Mouse (Mus musculus) hindbrain, embryonic 12.5 days (tissue): ENCODE data around the gene Rasal3. TPM values are rescaled to one million over a fixed set of nuclear protein-coding genes. Genes with fewer than 3 reads are reported as not detected.

Source experiments
- ATAC-seq: fragments of 200-750 bp; cut with Nextera tagmentation; 2 replicates; pipeline ENCODE4 v1.8.0; 2017; ENCODE audit warnings: moderate TSS enrichment; ENCODE audit not compliant: low FRiP score
- H3K27ac ChIP-seq: fragments of 300-500 bp; sonication (generic); 2 replicates; pipeline ENCODE4 v1.5.1; 2016; ENCODE audit warnings: mild to moderate bottlenecking
- H3K27me3 ChIP-seq: fragments of 300-500 bp; sonication (generic); 2 replicates; pipeline ENCODE4 v1.6.1; 2016; ENCODE audit warnings: mild to moderate bottlenecking
- H3K36me3 ChIP-seq: fragments of 300-500 bp; sonication (generic); 2 replicates; pipeline ENCODE4 v1.6.1; 2016; ENCODE audit warnings: mild to moderate bottlenecking
- H3K4me1 ChIP-seq: fragments of 300-500 bp; sonication (generic); 2 replicates; pipeline ENCODE4 v1.6.1; 2016
- H3K4me2 ChIP-seq: fragments of 300-500 bp; sonication (generic); replicated peaks from 2 replicates; pipeline ENCODE4 v1.6.1; 2016; ENCODE audit warnings: mild to moderate bottlenecking
- H3K4me3 ChIP-seq: fragments of 300-500 bp; sonication (generic); 2 replicates; pipeline ENCODE4 v1.5.1; 2016; ENCODE audit warnings: mild to moderate bottlenecking
- H3K9ac ChIP-seq: fragments of 300-500 bp; sonication (generic); 2 replicates; pipeline ENCODE4 v1.6.1; 2016; ENCODE audit warnings: mild to moderate bottlenecking, moderate library complexity
- H3K9me3 ChIP-seq: fragments of 300-500 bp; sonication (generic); replicated peaks from 2 replicates; pipeline ENCODE4 v1.6.1; 2016; ENCODE audit warnings: mild to moderate bottlenecking
- WGBS: fragments of 180-500 bp; shearing (Covaris S2); methylation state at CpG from one replicate; pipeline ENCODE4 v1.1.7; 2016; 5-methylcytosine and 5-hydroxymethylcytosine counted together
- polyA plus RNA-seq: library from polyadenylated mRNA; unstranded; fragments of >200 nt; fragmentation: Nextera tagmentation; extraction: Ambion mirVana; gene quantifications from 2 replicates; pipeline ENCODE4 v1.2.1, GENCODE M21; 2016

The Rasal3 gene
- 0.39 and 0.72 TPM in 2 replicates for polyA plus RNA-seq

DNA sequence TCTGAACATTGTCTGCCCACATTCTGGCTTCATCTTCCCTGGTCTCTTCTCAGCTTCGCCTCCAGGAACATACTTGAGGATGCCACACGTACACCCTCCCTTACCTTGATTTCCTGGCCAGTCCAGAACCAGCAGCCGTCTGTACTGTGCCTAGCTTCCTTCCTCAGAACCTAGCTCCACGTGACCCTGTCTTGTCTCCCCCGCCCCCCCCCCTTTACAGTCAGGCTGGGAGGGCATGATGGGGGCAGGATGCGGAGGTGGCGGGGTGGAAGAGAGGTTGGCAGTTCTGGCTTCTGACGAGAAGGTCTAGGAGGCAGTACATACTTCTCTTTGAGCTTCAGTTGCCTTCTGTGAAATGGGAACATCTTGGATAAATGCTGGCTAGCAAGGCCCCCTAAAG is at the start of gene Rasal3:
Rasal3 (minus strand) TSS at position 167 of the 400 bp plus-strand sequence.
- Histone ChIP-seq H3K36me3 (no peaks in the 10 kb centered on the region), H3K4me2 (no peak within 1 kb of the TSS), H3K4me1 (no peaks in the 10 kb centered on the region), H3K27ac (no peak within 1 kb of the TSS), H3K9me3 (no peaks in the 10 kb centered on the region), H3K9ac (no peak within 1 kb of the TSS), H3K27me3 (peaks cover 14% of the 10 kb centered on the region), H3K4me3 (no peak within 1 kb of the TSS)
- ATAC-seq = no peak
- whole genome bisulfite sequencing = 83% methylated on average over 8 of the region's 8 CpGs

DNA sequence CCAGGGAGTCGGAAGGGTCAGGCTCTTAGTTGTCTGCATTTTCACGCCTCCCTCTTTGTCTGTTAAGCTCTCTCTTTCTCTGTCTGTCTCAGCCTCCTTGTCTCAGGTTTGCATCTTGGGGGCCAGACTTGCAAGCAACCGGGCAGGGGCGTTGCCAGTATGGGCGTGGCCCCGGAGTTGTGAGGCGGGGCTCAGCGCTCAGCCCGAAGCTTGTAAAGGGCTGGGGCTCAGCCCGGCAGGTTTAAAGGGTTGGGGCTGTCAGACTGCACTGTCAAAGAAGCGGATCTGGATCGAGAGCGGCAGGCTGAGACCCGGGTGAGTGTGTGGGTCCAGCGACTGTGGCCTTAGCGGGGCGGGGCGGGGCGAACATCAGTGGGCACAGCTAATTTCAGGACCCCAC is 49.1 kb upstream of the Rasal3 start, which contains the start of gene Cyp4f39:
Cyp4f39 (plus strand) TSS at position 242 of the 400 bp plus-strand sequence.
- no peak for ATAC-seq
- H3K27me3 ChIP-seq = peaks cover 15% of the 10 kb centered on the region
- no peaks in the 10 kb centered on the region for H3K9me3 ChIP-seq
- H3K9ac ChIP-seq = peak within 1 kb of the TSS; percentile 50; the same call in 1 of the 2 replicates
- H3K4me3 ChIP-seq = peak within 1 kb of the TSS; percentile 29
- 3% methylated on average over 19 of the region's 19 CpGs for WGBS
- H3K27ac ChIP-seq = no peak within 1 kb of the TSS
- H3K36me3 ChIP-seq = no peaks in the 10 kb centered on the region
- peak within 1 kb of the TSS; percentile 66 for H3K4me2 ChIP-seq
- peaks cover 9% of the 10 kb centered on the region; the same call in 1 of the 2 replicates for H3K4me1 ChIP-seq

DNA sequence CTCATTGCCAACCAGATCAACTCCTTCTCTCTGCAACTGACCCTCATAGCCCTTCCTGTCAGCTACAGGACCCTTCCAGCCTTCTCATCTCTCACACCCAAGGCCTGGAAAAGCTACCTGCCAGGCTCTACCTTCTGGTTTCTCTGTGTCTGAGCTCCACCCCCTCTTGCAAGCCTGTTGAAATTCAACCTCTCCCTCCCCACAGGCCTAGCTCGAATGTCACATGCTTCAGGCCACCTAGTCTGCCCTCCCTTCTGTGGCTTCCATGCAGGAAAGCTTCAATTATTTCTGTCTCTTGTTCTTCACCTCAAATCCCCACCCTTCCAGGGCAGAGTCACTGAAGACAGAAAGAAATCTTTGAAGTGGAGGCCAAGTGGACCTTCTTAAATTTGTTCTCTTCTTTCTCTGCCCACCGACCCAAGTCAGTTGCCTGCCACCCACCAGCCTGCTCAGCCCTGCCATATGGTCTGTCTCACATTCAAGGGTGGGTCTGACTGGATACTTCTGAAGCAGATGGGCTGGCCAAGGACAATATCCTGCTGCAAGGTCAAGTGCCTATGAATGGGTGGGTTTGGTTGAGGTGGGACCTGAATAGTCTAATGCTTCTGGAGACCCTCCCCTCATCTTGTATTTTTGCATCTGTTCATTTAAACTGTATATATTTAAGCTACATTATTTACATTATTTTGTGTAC is 47.6 kb upstream of the Rasal3 start:
- Histone ChIP-seq H3K9ac (no peak overlapping the region), H3K36me3 (no peaks in the 10 kb centered on the region), H3K4me2 (no peak overlapping the region), H3K27ac (no peak overlapping the region), H3K27me3 (peaks cover 15% of the 10 kb centered on the region), H3K9me3 (no peaks in the 10 kb centered on the region), H3K4me1 (peaks cover 9% of the 10 kb centered on the region; the same call in 1 of the 2 replicates), H3K4me3 (no peak overlapping the region)
- WGBS = 47% methylated on average over 2 of the region's 2 CpGs
- ATAC-seq = no peak

DNA sequence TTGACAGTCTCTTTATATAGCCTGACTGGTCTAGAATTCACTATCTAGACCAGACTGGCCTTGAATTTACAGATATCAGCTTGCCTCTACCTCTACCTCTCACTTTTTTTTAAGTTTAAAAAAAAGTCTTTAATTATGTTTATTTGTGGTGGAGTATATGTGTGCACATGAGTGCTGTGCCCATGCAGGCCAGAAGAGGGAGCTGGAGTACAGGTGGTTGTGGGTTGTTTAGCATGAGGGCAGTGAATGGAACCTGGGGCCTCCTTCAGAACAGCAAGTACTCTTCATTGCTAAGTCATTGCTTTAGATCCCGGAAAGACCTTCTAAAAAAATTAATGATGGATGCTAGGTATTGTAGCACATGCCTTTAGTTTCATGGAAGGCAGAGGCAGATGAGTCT is 45.7 kb upstream of the Rasal3 start:
- ATAC-seq = no peak
- H3K9ac ChIP-seq = no peak overlapping the region
- no peaks in the 10 kb centered on the region for H3K36me3 ChIP-seq
- peaks cover 9% of the 10 kb centered on the region; the same call in 1 of the 2 replicates for H3K4me1 ChIP-seq
- no peak overlapping the region for H3K4me2 ChIP-seq
- H3K4me3 ChIP-seq = no peak overlapping the region
- WGBS = 100% methylated on average over 1 of the region's 1 CpGs
- no peaks in the 10 kb centered on the region for H3K9me3 ChIP-seq
- peaks cover 15% of the 10 kb centered on the region for H3K27me3 ChIP-seq
- H3K27ac ChIP-seq = no peak overlapping the region

DNA sequence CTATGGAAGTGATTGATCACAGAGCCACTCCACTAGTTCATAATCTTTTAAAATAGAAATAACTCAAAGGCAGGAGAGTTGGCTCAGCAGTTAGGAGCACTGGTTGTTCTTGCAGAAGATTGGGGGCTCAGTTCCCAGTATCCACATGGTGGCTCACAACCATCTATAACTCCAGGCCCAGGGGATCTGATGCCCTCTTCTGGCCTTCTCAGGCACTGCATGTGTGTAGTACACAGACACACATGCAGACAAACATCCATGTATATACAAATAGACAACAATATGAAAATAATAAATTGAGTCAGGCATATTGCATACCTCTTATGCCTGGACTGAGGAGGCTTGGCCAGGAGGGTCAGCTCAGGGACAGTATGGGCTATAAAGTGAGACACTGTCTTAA is 43.8 kb upstream of the Rasal3 start:
- Histone ChIP-seq H3K4me3 (no peak overlapping the region), H3K36me3 (no peaks in the 10 kb centered on the region), H3K4me2 (no peak overlapping the region), H3K27me3 (peaks cover 3% of the 10 kb centered on the region), H3K9me3 (no peaks in the 10 kb centered on the region), H3K27ac (no peak overlapping the region), H3K4me1 (no peaks in the 10 kb centered on the region), H3K9ac (no peak overlapping the region)
- ATAC-seq = no peak

DNA sequence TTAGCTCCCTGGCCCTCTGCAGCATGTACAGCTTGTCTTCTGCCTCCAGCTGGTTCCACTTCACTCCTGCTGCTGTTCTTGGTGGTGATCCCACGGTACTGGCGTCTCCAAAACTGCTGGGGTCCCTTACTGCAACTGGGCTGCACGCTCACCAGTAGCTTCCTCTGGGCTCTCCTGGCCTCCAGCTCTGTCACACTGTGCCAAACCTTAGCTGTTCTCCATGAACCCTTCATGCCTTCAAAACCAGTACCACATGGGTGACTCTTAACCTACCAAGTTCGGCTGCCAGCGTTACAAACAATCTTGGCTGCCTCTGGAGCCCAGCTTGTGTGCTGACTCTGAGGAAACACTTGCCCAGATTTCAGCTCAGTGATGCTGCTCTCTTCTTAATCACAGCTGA is 41.6 kb upstream of the Rasal3 start:
- Histone ChIP-seq H3K27ac (no peak overlapping the region), H3K27me3 (no peaks in the 10 kb centered on the region), H3K4me3 (no peak overlapping the region), H3K9ac (no peak overlapping the region), H3K4me1 (no peaks in the 10 kb centered on the region), H3K4me2 (no peak overlapping the region), H3K36me3 (no peaks in the 10 kb centered on the region), H3K9me3 (no peaks in the 10 kb centered on the region)
- 83% methylated on average over 5 of the region's 5 CpGs for WGBS
- ATAC-seq = no peak

DNA sequence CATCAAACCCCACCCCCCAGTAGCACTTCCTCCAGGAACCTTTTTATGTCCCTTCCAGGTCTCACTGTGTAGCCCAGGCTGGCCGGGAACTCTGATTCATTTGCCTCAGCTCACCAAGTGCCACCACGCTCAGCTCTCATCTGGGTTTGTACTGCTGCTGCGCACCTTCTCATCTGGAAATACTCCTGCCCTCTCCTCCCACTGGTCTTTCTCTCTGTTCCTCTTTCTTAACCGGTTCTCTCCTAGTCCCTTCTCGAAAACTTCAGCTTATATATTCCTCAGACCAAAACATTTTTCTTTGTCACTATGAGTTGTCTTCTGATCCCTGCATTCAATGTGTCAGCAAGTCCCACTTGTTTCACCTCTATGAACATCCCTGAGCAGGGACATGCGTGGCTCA is 39.9 kb upstream of the Rasal3 start:
- Histone ChIP-seq H3K4me3 (no peak overlapping the region), H3K9ac (no peak overlapping the region), H3K27me3 (no peaks in the 10 kb centered on the region), H3K27ac (no peak overlapping the region), H3K36me3 (no peaks in the 10 kb centered on the region), H3K9me3 (no peaks in the 10 kb centered on the region), H3K4me1 (no peaks in the 10 kb centered on the region), H3K4me2 (no peak overlapping the region)
- no peak for ATAC-seq
- WGBS = 71% methylated on average over 6 of the region's 6 CpGs

DNA sequence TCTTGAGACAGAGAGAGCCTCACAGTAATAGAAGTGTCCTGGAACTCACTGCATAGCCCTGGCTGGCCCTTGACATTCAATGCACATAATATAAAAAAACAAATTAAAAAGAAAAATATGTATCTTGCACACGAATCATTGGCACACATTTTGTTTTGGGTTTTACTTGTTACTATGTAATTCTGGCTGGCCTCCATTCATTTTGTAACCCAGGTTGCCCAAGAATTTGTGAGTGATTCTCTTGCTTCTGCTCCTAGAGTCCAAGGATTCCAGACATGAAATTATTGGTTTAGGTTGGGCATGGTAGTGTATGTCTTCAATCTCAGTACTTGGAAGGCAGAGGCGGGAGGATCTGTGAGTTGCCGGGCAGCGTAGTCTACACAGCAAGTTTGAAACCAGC is 33.7 kb upstream of the Rasal3 start:
- H3K9me3 ChIP-seq = no peaks in the 10 kb centered on the region
- H3K27me3 ChIP-seq = no peaks in the 10 kb centered on the region

DNA sequence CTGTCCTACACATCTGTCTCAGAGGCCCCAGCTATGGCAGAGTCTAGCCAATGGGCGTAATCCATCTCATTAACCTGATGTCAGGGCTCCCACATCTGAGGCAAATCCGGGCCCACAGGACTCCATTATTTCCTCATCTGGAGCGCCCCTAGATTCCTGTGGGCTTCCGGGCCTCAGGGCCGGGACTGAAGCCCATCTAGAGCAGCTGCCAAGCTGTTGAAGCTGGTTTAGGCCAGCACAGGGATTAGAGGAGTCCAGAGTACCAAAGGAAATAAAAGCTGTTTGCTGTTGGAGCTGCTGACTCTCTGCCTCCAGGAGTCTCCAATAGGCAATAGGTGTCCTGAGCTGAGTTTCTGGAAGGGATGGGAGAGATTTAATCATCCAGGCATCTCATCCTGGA is 31.8 kb upstream of the Rasal3 start:
- no peak overlapping the region for H3K4me2 ChIP-seq
- no peaks in the 10 kb centered on the region for H3K36me3 ChIP-seq
- no peak overlapping the region for H3K4me3 ChIP-seq
- H3K4me1 ChIP-seq = no peaks in the 10 kb centered on the region
- H3K9me3 ChIP-seq = no peaks in the 10 kb centered on the region
- H3K9ac ChIP-seq = no peak overlapping the region
- H3K27me3 ChIP-seq = no peaks in the 10 kb centered on the region
- no peak overlapping the region for H3K27ac ChIP-seq
- ATAC-seq = no peak
- 78% methylated on average over 5 of the region's 5 CpGs for WGBS

More for the DNA sequence above, 33.7 kb upstream of the Rasal3 start:
- Histone ChIP-seq H3K9ac (no peak overlapping the region), H3K4me2 (no peak overlapping the region), H3K27ac (no peak overlapping the region), H3K4me1 (no peaks in the 10 kb centered on the region), H3K36me3 (no peaks in the 10 kb centered on the region), H3K4me3 (no peak overlapping the region)
- no peak for ATAC-seq
- 97% methylated on average over 4 of the region's 4 CpGs for WGBS

DNA sequence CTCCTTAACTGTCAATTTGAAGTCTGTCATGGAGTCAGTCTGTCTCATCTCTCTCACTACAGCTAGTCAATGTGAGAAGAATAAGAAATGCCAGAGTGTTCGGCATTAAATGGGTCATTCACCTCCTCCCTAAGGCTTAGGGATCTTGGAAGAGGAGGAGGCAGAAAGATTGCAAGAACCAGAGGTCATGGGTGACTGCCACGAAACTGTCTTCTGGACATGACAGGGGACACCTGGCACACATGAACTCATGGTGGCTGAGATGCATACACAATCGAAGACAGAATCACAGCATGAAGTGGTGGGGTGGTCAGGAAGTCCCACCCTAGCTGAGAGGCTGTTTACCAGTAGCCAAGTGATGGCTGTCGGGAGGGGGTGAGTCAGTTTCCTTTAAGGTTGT is 30.9 kb upstream of the Rasal3 start:
- no peak overlapping the region for H3K9ac ChIP-seq
- H3K9me3 ChIP-seq = no peaks in the 10 kb centered on the region
- no peak for ATAC-seq
- H3K4me1 ChIP-seq = no peaks in the 10 kb centered on the region
- no peaks in the 10 kb centered on the region for H3K27me3 ChIP-seq
- no peaks in the 10 kb centered on the region for H3K36me3 ChIP-seq
- H3K27ac ChIP-seq = no peak overlapping the region
- 76% methylated on average over 4 of the region's 4 CpGs for WGBS
- H3K4me2 ChIP-seq = no peak overlapping the region
- no peak overlapping the region for H3K4me3 ChIP-seq

DNA sequence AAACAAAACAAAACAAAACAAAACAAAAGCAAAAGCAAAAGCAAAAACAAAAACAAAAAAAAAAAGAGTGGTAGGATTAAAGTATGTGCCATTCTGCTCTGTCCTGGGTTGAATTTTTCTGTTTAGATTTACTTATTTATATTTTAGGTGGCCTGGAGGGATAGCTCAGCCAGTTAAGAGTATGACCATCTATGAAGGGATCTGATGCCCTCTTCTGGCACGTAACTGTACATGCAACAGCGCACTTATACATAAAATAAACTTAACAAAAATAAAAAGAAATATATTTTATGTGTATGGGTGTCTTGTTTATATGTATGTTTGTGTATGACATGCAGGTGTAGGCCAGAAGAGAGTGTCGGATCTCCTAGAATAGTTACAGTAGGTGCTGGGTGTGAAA is 28.6 kb upstream of the Rasal3 start:
- no peaks in the 10 kb centered on the region for H3K27me3 ChIP-seq
- no peak overlapping the region for H3K4me2 ChIP-seq
- H3K36me3 ChIP-seq = no peaks in the 10 kb centered on the region
- no peak overlapping the region for H3K9ac ChIP-seq
- H3K4me1 ChIP-seq = no peaks in the 10 kb centered on the region
- no peak overlapping the region for H3K27ac ChIP-seq
- H3K4me3 ChIP-seq = no peak overlapping the region
- WGBS = 49% methylated on average over 3 of the region's 3 CpGs
- H3K9me3 ChIP-seq = no peaks in the 10 kb centered on the region
- ATAC-seq = no peak

DNA sequence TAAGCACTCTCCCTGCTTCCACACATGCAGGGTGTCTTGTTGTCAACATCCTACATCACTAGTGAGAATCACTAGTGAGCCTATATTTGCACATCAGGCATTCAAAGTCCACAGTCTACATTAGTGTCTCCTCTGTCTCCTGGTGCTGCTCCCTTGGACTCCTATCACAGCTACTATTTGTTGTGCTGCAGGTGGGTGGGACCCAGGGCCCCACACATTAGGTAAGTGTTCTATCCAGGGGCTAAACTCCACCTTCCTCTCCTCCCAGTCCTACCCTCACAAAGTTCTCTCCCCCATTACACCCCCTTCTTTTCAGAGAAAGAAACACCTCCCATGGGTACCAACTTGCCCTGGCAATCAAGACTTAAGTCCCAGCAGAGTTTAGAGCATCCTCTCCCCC is 23.2 kb upstream of the Rasal3 start:
- ATAC-seq = no peak
- no peaks in the 10 kb centered on the region for H3K27me3 ChIP-seq
- H3K36me3 ChIP-seq = no peaks in the 10 kb centered on the region
- H3K9ac ChIP-seq = no peak overlapping the region
- H3K9me3 ChIP-seq = no peaks in the 10 kb centered on the region
- no peaks in the 10 kb centered on the region for H3K4me1 ChIP-seq
- H3K27ac ChIP-seq = no peak overlapping the region
- no peak overlapping the region for H3K4me2 ChIP-seq
- no peak overlapping the region for H3K4me3 ChIP-seq

DNA sequence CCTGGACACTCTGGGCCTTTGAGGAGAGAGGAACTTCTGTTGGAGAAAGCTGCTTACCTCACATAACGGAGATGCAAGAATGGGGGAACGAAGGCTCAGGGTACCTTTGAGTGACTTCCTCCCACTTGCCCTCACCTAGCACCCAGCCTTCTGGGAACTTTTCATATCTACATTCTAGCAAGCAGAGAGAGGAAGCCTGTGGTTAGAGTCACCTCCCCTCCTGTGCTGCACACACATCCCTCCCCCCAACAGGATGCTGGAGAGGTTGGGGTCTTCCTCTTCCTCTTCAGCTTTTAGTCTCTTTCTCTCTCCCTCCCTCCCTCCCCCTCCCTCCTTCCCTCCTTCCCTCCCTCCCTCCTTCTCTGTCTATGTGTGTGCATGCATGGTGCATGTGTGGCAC is 20.7 kb upstream of the Rasal3 start, which contains the start of gene Pglyrp2:
Pglyrp2 (minus strand) TSS at position 134 of the 400 bp plus-strand sequence.
- no peak within 1 kb of the TSS for H3K4me3 ChIP-seq
- no peaks in the 10 kb centered on the region for H3K27me3 ChIP-seq
- no peak within 1 kb of the TSS for H3K9ac ChIP-seq
- no peak for ATAC-seq
- H3K4me1 ChIP-seq = no peaks in the 10 kb centered on the region
- no peaks in the 10 kb centered on the region for H3K36me3 ChIP-seq
- 87% methylated on average over 2 of the region's 2 CpGs for WGBS
- H3K9me3 ChIP-seq = no peaks in the 10 kb centered on the region
- no peak within 1 kb of the TSS for H3K27ac ChIP-seq
- no peak within 1 kb of the TSS for H3K4me2 ChIP-seq
